Mouse (Mus musculus): Measurements from ENCODE around the gene Rab6b. TPM values are rescaled to one million over a fixed set of nuclear protein-coding genes. Genes with fewer than 3 reads are reported as not detected.
A peak's percentile ranks its signal among the peaks of the same experiment; 100 is the strongest.

Gene Rab6b
- polyA plus RNA-seq, 1 experiment from 2014 or later: 7.3 TPM

GRCm38 (mm10) chr9:103180807-103181565 is 69.4 kb downstream of the Rab6b start:
- ATAC-seq (replicated peaks; ENCODE audit: low FRiP score, low read depth) (peak; percentile 80), DNase-seq (ENCODE audit: low spot score) (peak; percentile 94)
- Histone ChIP-seq H3K9me3 (replicated peaks; ENCODE audit: low read length) (no peaks in the 10 kb centered on the region), H3K4me1 (replicated peaks; ENCODE audit: insufficient read depth, low read length) (peaks cover 5% of the 10 kb centered on the region; the same call in 1 of the 2 replicates), H3K4me2 (ENCODE audit: low read length) (peak overlapping the region; percentile 60), H3K27me3 (ENCODE audit: insufficient read depth, low read length) (no peaks in the 10 kb centered on the region), H3K4me3 (replicated peaks; ENCODE audit: low read depth, low read length) (peak overlapping the region; percentile 29), H3K36me3 (ENCODE audit: insufficient read depth, low read length) (no peaks in the 10 kb centered on the region), H3K9ac (ENCODE audit: low read depth, low read length) (peak overlapping the region; percentile 46; the same call in 1 of the 2 replicates), H3K27ac (peak overlapping the region; percentile 25; the same call in 1 of the 2 replicates)
- 3% methylated on average over 20 of the region's 20 CpGs for WGBS
- TF ChIP-seq CTCF (IDR thresholded peaks at IDR 0.05; ENCODE audit: low read depth): no peak

GRCm38 (mm10) chr9:103181886-103182285 is 70.3 kb downstream of the Rab6b start:
- no peak overlapping the region for H3K27ac ChIP-seq
- no peak overlapping the region for H3K4me3 ChIP-seq (replicated peaks; ENCODE audit: low read depth, low read length)
- no peak overlapping the region for H3K9ac ChIP-seq (ENCODE audit: low read depth, low read length)
- H3K9me3 ChIP-seq (replicated peaks; ENCODE audit: low read length): no peaks in the 10 kb centered on the region
- no peaks in the 10 kb centered on the region for H3K36me3 ChIP-seq (ENCODE audit: insufficient read depth, low read length)
- no peak overlapping the region for H3K4me2 ChIP-seq (ENCODE audit: low read length)
- ATAC-seq (replicated peaks; ENCODE audit: low FRiP score, low read depth) (no peak), DNase-seq (ENCODE audit: low spot score) (no peak)
- H3K27me3 ChIP-seq (ENCODE audit: insufficient read depth, low read length): no peaks in the 10 kb centered on the region
- TF ChIP-seq CTCF (IDR thresholded peaks at IDR 0.05; ENCODE audit: low read depth): no peak
- H3K4me1 ChIP-seq (replicated peaks; ENCODE audit: insufficient read depth, low read length): peaks cover 5% of the 10 kb centered on the region; the same call in 1 of the 2 replicates
- WGBS: 85% methylated on average over 8 of the region's 8 CpGs

- 71% methylated on average over 4 of the region's 4 CpGs for WGBS
- no peak for TF ChIP-seq CTCF (IDR thresholded peaks at IDR 0.05; ENCODE audit: low read depth)
- DNase-seq (ENCODE audit: low spot score) (no peak), ATAC-seq (replicated peaks; ENCODE audit: low FRiP score, low read depth) (no peak)
- H3K27me3 ChIP-seq (ENCODE audit: insufficient read depth, low read length): no peaks in the 10 kb centered on the region
- peaks cover 5% of the 10 kb centered on the region; the same call in 1 of the 2 replicates for H3K4me1 ChIP-seq (replicated peaks; ENCODE audit: insufficient read depth, low read length)
- H3K9me3 ChIP-seq (replicated peaks; ENCODE audit: low read length): no peaks in the 10 kb centered on the region
- H3K4me3 ChIP-seq (replicated peaks; ENCODE audit: low read depth, low read length): no peak overlapping the region
- H3K9ac ChIP-seq (ENCODE audit: low read depth, low read length): no peak overlapping the region
- H3K36me3 ChIP-seq (ENCODE audit: insufficient read depth, low read length): peaks cover 16% of the 10 kb centered on the region; the same call in 1 of the 2 replicates
- no peak overlapping the region for H3K4me2 ChIP-seq (ENCODE audit: low read length)
- H3K27ac ChIP-seq: no peak overlapping the region
These were observed 73.3 kb downstream of the Rab6b start for GRCm38 (mm10) chr9:103184855-103185254.

- no peaks in the 10 kb centered on the region for H3K27me3 ChIP-seq (ENCODE audit: insufficient read depth, low read length)
- H3K4me3 ChIP-seq (replicated peaks; ENCODE audit: low read depth, low read length): no peak overlapping the region
- no peak overlapping the region for H3K9ac ChIP-seq (ENCODE audit: low read depth, low read length)
- H3K36me3 ChIP-seq (ENCODE audit: insufficient read depth, low read length): peaks cover 24% of the 10 kb centered on the region
- ATAC-seq (replicated peaks; ENCODE audit: low FRiP score, low read depth): no peak
- no peaks in the 10 kb centered on the region for H3K4me1 ChIP-seq (replicated peaks; ENCODE audit: insufficient read depth, low read length)
- no peak for DNase-seq (ENCODE audit: low spot score)
- H3K9me3 ChIP-seq (replicated peaks; ENCODE audit: low read length): no peaks in the 10 kb centered on the region
- TF ChIP-seq CTCF (IDR thresholded peaks at IDR 0.05; ENCODE audit: low read depth): no peak
- WGBS: 92% methylated on average over 8 of the region's 8 CpGs
- no peak overlapping the region for H3K4me2 ChIP-seq (ENCODE audit: low read length)
- no peak overlapping the region for H3K27ac ChIP-seq
These were observed 74.4 kb downstream of the Rab6b start for GRCm38 (mm10) chr9:103185946-103186345.

GRCm38 (mm10) chr9:103186747-103187146 is 75.2 kb downstream of the Rab6b start:
- no peak for DNase-seq (ENCODE audit: low spot score)
- Histone ChIP-seq H3K36me3 (ENCODE audit: insufficient read depth, low read length) (peaks cover 31% of the 10 kb centered on the region), H3K27ac (no peak overlapping the region), H3K27me3 (ENCODE audit: insufficient read depth, low read length) (no peaks in the 10 kb centered on the region), H3K9me3 (replicated peaks; ENCODE audit: low read length) (no peaks in the 10 kb centered on the region), H3K4me3 (replicated peaks; ENCODE audit: low read depth, low read length) (no peak overlapping the region), H3K9ac (ENCODE audit: low read depth, low read length) (no peak overlapping the region), H3K4me2 (ENCODE audit: low read length) (no peak overlapping the region), H3K4me1 (replicated peaks; ENCODE audit: insufficient read depth, low read length) (no peaks in the 10 kb centered on the region)
- no peak for ATAC-seq (replicated peaks; ENCODE audit: low FRiP score, low read depth)
- no peak for TF ChIP-seq CTCF (IDR thresholded peaks at IDR 0.05; ENCODE audit: low read depth)
- WGBS: 61% methylated on average over 9 of the region's 9 CpGs

- WGBS: 93% methylated on average over 4 of the region's 4 CpGs
- Histone ChIP-seq H3K36me3 (ENCODE audit: insufficient read depth, low read length) (peaks cover 32% of the 10 kb centered on the region), H3K27me3 (ENCODE audit: insufficient read depth, low read length) (no peaks in the 10 kb centered on the region), H3K9me3 (replicated peaks; ENCODE audit: low read length) (no peaks in the 10 kb centered on the region), H3K4me1 (replicated peaks; ENCODE audit: insufficient read depth, low read length) (no peaks in the 10 kb centered on the region), H3K27ac (no peak overlapping the region), H3K4me2 (ENCODE audit: low read length) (no peak overlapping the region), H3K4me3 (replicated peaks; ENCODE audit: low read depth, low read length) (no peak overlapping the region), H3K9ac (ENCODE audit: low read depth, low read length) (no peak overlapping the region)
- TF ChIP-seq CTCF (IDR thresholded peaks at IDR 0.05; ENCODE audit: low read depth): no peak
- DNase-seq (ENCODE audit: low spot score) (no peak), ATAC-seq (replicated peaks; ENCODE audit: low FRiP score, low read depth) (no peak)
These were observed 76.8 kb downstream of the Rab6b start for GRCm38 (mm10) chr9:103188416-103188815.

Measured in kidney, postnatal 0 days (tissue).